Mouse (Mus musculus) cortical plate, adult 2 months (tissue): ENCODE results near the gene Tfeb.

Experiments used
- CTCF ChIP-seq: fragments of 200-500 bp; IDR thresholded peaks from 2 replicates; pipeline ENCODE4 v1.5.1; 2011; ENCODE audit warnings: mild to moderate bottlenecking, control low read depth, low read length; ENCODE audit not compliant: insufficient read depth; ENCODE audit errors: extremely low read depth
- POLR2A ChIP-seq: fragments of 200-500 bp; IDR thresholded peaks from 2 replicates; pipeline ENCODE4 v1.6.1; 2011; ENCODE audit warnings: mild to moderate bottlenecking, low read length, control low read depth; ENCODE audit not compliant: insufficient read depth; ENCODE audit errors: extremely low read depth

DNA sequence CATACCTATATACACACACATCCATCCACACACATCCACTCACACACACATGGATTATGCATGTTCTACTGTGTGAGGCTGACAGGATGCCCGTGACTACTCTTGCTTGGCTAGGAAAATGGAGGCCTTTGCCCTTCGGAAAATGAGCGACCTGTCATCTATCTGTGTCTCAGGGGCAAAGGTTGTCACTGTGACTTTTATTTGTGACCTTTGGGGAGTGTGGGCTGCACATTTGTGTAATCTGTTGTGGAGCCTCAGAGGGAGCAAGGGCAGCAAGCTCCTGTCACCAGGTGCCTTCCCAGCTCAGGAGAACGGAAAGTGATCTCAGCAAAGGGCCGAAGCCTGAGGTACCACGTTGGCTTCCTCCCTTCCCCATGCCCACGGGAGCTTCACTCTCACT is 25.2 kb downstream of the Tfeb start:
- TF ChIP-seq POLR2A (no peak), CTCF (no peak)
